Mouse (Mus musculus): ENCODE results near the gene Eps8.

DNA sequence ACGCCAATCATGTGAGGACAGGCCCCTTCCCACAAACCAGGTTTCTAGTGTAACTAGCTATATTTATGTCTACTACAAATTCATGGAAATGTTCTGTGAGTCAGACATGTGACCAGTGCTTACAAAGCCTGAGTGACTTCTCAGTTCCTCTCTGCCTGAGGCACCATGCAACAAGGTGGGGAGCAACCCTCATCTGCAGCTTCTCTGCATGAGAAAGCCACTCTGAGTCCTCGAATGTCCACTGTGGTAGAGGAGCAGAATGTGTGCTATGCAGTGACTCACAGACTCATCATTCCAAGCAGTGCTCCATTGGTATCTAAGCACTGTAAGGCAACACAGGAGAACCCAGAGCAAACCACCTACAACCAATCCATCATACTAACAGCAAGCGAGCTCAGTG lies 88.8 kb downstream of the Eps8 start:
- TF ChIP-seq CTCF (IDR thresholded peaks at IDR 0.05; ENCODE audit: extremely low read depth, insufficient read depth, insufficient read length, insufficient replicate concordance) (no peak), POLR2A (IDR thresholded peaks at IDR 0.05; ENCODE audit: low read depth, low read length) (no peak)
